Mouse (Mus musculus) lung, postnatal 0 days (tissue): ENCODE measurements around the gene Smc3.
"Not testable (repeated sequence)": the region's sequence is repeated elsewhere in the genome, so short reads cannot be mapped to it uniquely, and the experiment has no call there.

Experiments used
- CTCF ChIP-seq: IDR thresholded peaks from 2 replicates; pipeline ENCODE4 v1.5.1; 2016; ENCODE audit warnings: antibody characterized with exemption, mild to moderate bottlenecking
- EP300 ChIP-seq: IDR thresholded peaks from 2 replicates; pipeline ENCODE4 v1.6.1; 2016; ENCODE audit warnings: antibody characterized with exemption, mild to moderate bottlenecking, control low read depth

DNA sequence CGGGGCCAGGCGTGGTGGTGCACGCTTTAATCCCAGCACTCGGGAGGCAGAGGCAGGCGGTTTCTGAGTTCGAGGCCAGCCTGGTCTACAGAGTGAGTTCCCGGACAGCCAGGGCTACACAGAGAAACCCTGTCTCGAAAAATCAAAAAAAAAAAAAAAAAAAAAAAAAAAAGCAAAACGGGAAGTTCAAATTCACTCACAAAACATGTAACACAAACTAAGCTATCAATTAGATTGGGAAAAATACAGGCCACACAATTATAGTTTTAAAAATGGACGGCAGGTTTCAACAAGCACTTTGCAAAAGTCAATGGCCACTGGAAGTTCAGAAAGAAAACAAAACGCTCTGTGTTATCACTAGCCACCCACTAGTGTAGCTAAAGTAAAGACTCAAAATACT, 56.2 kb downstream of the Smc3 start:
- TF ChIP-seq CTCF, EP300: not testable (repeated sequence)
